Mouse (Mus musculus) heart, adult 2 months (tissue): ENCODE measurements at regions not wholly inside any gene's neighbourhood (a gene's known extent, or its start where the extent isn't known, plus 50 kb on each side); places are given as distances from the start of the nearest gene placed in this dataset.
"Not testable (repeated sequence)": the region's sequence is repeated elsewhere in the genome, so short reads cannot be mapped to it uniquely, and the experiment has no call there.

ENCODE experiments used
- DNase-seq, 2 experiments: peaks; one replicate each; pipeline ENCODE4 v3.0.0; 2021
- H3K27ac ChIP-seq: fragments of 200-600 bp; 2 replicates; pipeline ENCODE4 v1.8.1; 2022
- H3K27me3 ChIP-seq: fragments of 200-500 bp; 2 replicates; pipeline ENCODE4 v1.6.1; 2012; ENCODE audit warnings: mild to moderate bottlenecking, low read length, inconsistent platforms, mixed read lengths; ENCODE audit not compliant: control insufficient read depth, insufficient read depth
- H3K36me3 ChIP-seq: fragments of 200-500 bp; 2 replicates; pipeline ENCODE4 v1.6.1; 2012; ENCODE audit warnings: low read length, inconsistent platforms; ENCODE audit not compliant: control insufficient read depth, insufficient read depth
- H3K4me1 ChIP-seq: fragments of 200-500 bp; 2 replicates; pipeline ENCODE4 v1.6.1; 2011; ENCODE audit warnings: low read length; ENCODE audit not compliant: control insufficient read depth, insufficient read depth
- H3K4me3 ChIP-seq: fragments of 200-600 bp; 2 replicates; pipeline ENCODE4 v1.8.1; 2022
- H3K79me2 ChIP-seq: fragments of 200-500 bp; replicated peaks from 2 replicates; pipeline ENCODE4 v1.6.1; 2012; ENCODE audit warnings: mild to moderate bottlenecking, inconsistent platforms, low read length, moderate library complexity, mixed read lengths; ENCODE audit not compliant: control insufficient read depth, insufficient read depth
- H3K9ac ChIP-seq: fragments of 200-500 bp; 2 replicates; pipeline ENCODE4 v1.6.1; 2012; ENCODE audit warnings: low read depth, mild to moderate bottlenecking, control low read depth, inconsistent platforms, low read length, mixed read lengths
- CTCF ChIP-seq: fragments of 200-600 bp; IDR thresholded peaks from 2 replicates; pipeline ENCODE4 v1.8.1; 2022; ENCODE audit warnings: antibody characterized with exemption, mild to moderate bottlenecking, moderate library complexity
- EP300 ChIP-seq: fragments of 200-500 bp; IDR thresholded peaks from 2 replicates; pipeline ENCODE4 v1.6.1; 2011; ENCODE audit warnings: low read depth, low read length, control low read depth; ENCODE audit not compliant: insufficient read depth
- POLR2A ChIP-seq: fragments of 200-500 bp; IDR thresholded peaks from 2 replicates; pipeline ENCODE4 v1.6.1; 2011; ENCODE audit warnings: mild to moderate bottlenecking, low read depth, low read length, control low read depth; ENCODE audit not compliant: insufficient read depth
- WGBS: fragments of 180-500 bp; shearing (Covaris S2); methylation state at CpG from one replicate; pipeline ENCODE4 v1.1.7; 2018; 5-methylcytosine and 5-hydroxymethylcytosine counted together
- intact Hi-C: fragments of 180-260 bp; cut with DNase I; formaldehyde crosslinking; loops from one replicate; pipeline ENCODE4 v1.15.1; 2025

GRCm38 (mm10) chr13:61710823-61711222 is 140.9 kb upstream of the Cts3 start:
- intact Hi-C loops, H3K4me1 ChIP-seq, H3K27me3 ChIP-seq, H3K9ac ChIP-seq, DNase-seq, H3K79me2 ChIP-seq, H3K4me3 ChIP-seq, H3K27ac ChIP-seq, H3K36me3 ChIP-seq: not testable (repeated sequence)
- TF ChIP-seq CTCF: peak; percentile 54
- 14% methylated on average over 11 of the region's 11 CpGs for WGBS

DNA sequence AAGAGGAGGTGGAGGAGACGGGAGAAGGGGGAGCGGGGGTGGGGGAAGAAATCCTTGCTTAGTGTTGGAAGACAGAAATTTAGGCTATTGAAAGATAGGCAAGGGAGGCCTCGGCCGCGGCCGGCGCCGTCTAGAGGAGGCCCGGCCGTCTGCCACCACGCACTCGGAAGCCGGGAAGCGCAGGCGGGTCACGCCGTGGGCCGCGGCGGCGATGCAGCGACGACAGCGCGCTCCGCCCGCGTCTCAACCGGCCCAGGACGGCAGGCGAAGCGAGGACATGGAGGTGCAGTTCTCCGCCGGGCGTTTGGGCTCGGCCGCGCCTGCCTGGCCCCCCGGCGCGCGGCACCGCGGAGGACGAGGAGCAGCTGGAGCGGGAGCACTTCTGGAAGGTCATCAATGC is 95.8 kb upstream of the Cts3 start:
- Histone ChIP-seq H3K36me3 (no peaks in the 10 kb centered on the region), H3K4me3 (no peak overlapping the region), H3K27ac (no peak overlapping the region), H3K27me3 (no peaks in the 10 kb centered on the region), H3K9ac (no peak overlapping the region), H3K79me2 (no peaks in the 10 kb centered on the region), H3K4me1 (no peaks in the 10 kb centered on the region)
- no peak for DNase-seq
- 9% methylated on average over 45 of the region's 46 CpGs for WGBS
- TF ChIP-seq CTCF (no peak), EP300 (no peak), POLR2A (no peak)
- intact Hi-C loops: no loop called here
